Mouse (Mus musculus) gastrocnemius, postnatal 14 days (tissue): ENCODE results near the gene Vmn2r75. TPM values are rescaled to one million over a fixed set of nuclear protein-coding genes. Genes with fewer than 3 reads are reported as not detected.
"Not testable (repeated sequence)": the region's sequence is repeated elsewhere in the genome, so short reads cannot be mapped to it uniquely, and the experiment has no call there.

Source experiments
- DNase-seq: peaks from one replicate; pipeline ENCODE4 v3.0.0; 2021; ENCODE audit warnings: mixed read lengths
- intact Hi-C: fragments of 180-260 bp; cut with DNase I; formaldehyde crosslinking; loops from one replicate; pipeline ENCODE4 v1.15.1; 2025; ENCODE audit warnings: low total_unique reads
- long read RNA-seq, 2 experiments: library from polyadenylated mRNA; stranded (forward); transcript quantifications; one replicate each; pipeline ENCODE4 v2.0.0; 2021
- total RNA-seq, 2 experiments: library from RNA; stranded (reverse); gene quantifications; 2 replicates each; pipeline ENCODE4 v1.2.3; 2021

The Vmn2r75 gene
- not detected for total RNA-seq
- long read RNA-seq, experiment 1: 0 reads
- long read RNA-seq, experiment 2: 0 reads

- intact Hi-C loops, DNase-seq: not testable (repeated sequence)
Measured at GRCm38 (mm10) chr7:86171678-86172077, at the start of gene Vmn2r75. TSS of gene Vmn2r75 (minus strand) at chr7:86171778.

- DNase-seq: no peak
- intact Hi-C loops: no loop called here
Measured at GRCm38 (mm10) chr7:86211345-86211744, 39.8 kb upstream of the Vmn2r75 start.

Other genes starting within 250 kb of the Vmn2r75 start
- not detected for gene Vmn2r74, start 210.1 kb downstream of the Vmn2r75 start, total RNA-seq
- not detected for gene Vmn2r76, start 74.5 kb upstream of the Vmn2r75 start, total RNA-seq
- gene Olfr310, start 105.4 kb upstream of the Vmn2r75 start, total RNA-seq: not detected
- not detected for gene Olfr309, start 141.9 kb upstream of the Vmn2r75 start, total RNA-seq
- not detected for gene Olfr308, start 153.9 kb upstream of the Vmn2r75 start, total RNA-seq
- gene Olfr307, start 165.8 kb upstream of the Vmn2r75 start, total RNA-seq: not detected
- not detected for gene Olfr305, start 195.2 kb upstream of the Vmn2r75 start, total RNA-seq
- not detected for gene Olfr304, start 214.9 kb upstream of the Vmn2r75 start, total RNA-seq
- gene Olfr303, start 226.0 kb upstream of the Vmn2r75 start, total RNA-seq: not detected
- not detected for gene Olfr301, start 232.1 kb upstream of the Vmn2r75 start, total RNA-seq